Mouse (Mus musculus) WW6 (cell line): ENCODE results near the gene Mmp20.

Experiments
- DNase-seq: peaks from one replicate; pipeline ENCODE4 v3.0.0-alpha.2; 2013; ENCODE audit warnings: low read depth, low spot score

Gene Mmp20

GRCm38 (mm10) chr9:7627931-7628330 is at the start of gene Mmp20:
Mmp20 (plus strand) TSS chr9:7628231.
- DNase-seq: no peak

DNA sequence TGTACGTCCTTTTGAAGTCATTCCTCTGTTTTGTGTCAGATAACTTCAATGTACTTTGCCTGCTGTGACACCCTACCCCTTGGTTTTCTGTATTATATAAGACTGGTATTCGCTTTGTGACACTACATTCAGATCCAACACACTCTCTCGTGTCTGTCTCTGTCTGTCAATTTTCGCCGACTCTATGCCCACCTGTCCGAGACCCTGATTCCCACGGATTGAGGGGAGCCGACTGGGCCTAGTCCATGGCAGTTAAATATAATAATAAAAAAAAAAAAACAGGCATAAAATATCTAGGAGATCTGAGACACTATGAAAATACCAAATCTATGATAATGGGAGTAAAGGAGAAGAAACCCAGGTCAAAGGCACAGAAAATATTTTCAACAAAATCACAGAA is 38.0 kb upstream of the Mmp20 start:
- DNase-seq: no peak

DNA sequence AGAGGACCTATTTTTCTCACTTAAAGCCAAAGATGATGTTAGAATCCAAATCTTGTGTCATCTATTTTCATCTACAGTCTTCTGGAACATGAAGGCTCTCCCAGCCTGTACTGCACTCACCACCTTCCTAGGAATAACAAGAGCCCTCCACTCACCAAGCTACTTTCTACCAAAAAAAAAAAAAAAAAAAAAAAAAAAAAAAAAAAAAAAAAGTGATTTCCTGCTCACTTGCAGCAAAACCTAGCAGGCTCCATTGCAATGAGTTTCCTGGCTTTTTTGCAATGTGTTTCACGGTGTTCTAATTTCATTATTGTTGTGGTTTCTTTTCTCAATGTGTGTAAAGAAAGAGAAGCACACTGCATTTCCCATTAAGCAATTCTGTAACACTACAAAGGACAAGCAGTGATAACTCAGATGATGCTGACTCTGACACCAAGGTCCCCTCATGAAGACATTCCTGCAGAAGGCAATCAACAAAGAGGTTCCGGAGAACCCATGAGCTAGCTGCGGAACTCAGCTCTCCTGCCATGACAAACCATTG is 34.7 kb upstream of the Mmp20 start:
- DNase-seq: no peak

GRCm38 (mm10) chr9:7594816-7595540 is 33.1 kb upstream of the Mmp20 start:
- peak; percentile 45 for DNase-seq

- peak; percentile 22 for DNase-seq
These were observed 24.9 kb upstream of the Mmp20 start for GRCm38 (mm10) chr9:7602982-7603742.

DNA sequence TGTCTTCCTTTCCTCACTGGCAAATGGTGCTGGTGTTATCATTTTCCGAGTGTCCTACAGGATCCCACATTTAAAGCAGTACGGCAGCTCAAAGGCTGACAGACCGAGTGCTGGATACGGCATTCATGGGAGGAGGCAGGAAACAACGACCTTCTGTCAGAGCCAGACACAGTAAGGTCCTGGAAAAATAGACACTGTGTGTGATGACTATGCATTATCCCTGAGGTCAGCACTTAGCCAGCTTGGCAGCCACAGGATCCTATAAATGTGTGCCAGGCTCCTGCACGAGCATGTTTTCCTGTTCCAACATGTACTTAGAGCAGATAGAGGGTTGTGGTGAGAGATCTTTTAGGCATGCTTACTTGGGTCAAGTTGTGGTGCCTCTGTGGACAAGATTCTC is 24.0 kb upstream of the Mmp20 start:
- DNase-seq: no peak

DNA sequence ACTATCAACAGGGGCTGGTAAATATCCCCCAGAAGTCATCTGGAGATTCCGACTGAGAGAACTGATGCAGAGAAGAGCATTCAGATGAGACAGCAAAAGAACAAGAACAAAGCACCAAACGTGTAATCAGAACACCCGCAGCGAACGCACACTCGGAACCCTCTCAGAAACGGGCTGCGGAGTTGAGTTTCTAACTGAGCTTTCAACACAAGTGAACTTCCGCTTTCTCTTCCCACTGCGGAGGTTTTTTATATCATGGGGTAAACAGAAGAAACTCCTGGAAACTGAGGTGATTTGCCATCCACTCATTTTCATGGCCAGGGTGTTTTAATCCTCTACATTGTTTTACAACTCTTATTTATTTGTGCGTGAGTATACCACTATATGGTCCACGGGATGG is 22.4 kb upstream of the Mmp20 start:
- no peak for DNase-seq

DNA sequence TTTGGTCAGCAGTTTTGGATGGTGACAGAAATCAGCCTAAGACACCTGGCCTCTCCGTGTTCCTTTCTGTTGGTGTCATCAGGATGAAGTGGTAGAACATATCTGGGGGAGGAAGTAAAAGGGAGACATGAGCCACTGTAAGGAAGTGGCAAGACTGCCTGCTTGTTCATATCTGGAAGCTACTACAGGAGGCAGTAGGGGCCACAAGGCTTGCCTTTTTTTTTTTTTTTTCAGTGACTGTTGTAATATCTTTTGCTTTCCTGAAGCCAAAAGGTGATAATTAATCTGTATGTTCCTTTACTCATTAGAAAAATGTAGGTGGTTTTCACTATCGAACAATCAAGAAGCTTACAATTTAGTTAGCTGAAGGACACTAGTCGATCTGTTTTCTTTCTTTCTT is 5.4 kb upstream of the Mmp20 start:
- no peak for DNase-seq

DNA sequence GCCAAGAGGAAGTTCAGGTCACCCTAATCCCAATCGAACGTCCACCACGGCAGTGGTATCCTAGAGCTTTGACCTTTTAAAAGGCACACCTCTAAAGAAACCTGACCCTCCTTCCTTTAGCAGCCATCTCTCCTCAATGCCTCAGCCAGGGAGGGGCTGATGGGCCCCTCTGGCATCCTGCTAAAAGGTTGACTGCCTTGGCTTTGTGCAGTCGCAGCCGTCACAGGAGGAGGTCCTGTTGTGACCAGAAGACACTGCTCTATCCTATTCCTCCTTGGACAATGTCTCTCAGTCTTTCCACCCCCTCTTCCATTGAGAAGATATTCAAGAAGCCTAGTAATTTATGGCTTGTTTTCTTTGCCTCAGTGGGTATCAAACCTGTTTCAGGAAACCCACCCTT is 5.9 kb downstream of the Mmp20 start:
- peak; percentile 33 for DNase-seq

DNA sequence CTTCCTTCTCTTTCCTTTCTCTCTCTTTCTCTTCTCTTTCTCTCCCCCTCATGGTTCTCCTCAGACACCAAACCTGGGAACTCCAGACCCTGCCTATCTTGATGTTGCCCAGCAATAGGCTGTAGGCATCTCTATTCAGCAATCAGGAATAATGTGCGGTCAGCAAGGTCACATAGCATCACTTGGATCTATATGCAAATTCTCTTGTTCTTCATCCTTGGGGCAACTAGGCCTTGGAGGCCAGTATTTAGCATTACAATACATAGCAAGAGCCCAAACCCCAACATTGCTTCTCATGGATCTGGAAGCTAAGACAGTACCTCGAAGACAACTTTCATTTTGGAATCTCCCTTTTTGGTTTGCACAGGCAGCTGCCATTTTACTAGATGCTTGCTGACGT is 19.9 kb downstream of the Mmp20 start:
- no peak for DNase-seq

GRCm38 (mm10) chr9:7650397-7651180 is 22.6 kb downstream of the Mmp20 start:
- no peak for DNase-seq

- no peak for DNase-seq
These were observed 24.5 kb downstream of the Mmp20 start for GRCm38 (mm10) chr9:7652351-7653085.

DNA sequence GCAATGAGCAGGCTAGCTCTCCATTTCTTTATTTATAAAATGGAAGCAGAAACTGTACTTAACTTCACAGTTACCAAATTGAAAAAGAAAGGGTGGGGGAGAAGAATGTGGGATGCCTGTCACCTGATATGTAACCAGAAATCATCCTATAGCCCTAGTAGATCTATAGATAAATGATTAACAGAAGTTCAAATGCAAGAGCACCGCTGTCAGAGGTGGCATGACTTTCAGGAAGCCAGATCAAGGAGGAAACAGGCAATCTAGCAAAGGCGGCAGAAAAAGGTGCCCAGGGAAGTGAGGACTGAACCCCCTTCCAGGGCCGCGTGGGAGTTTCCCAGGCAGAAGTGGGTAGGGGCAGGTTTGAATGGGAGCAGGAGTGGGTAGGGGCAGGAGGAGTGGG is 29.9 kb downstream of the Mmp20 start:
- DNase-seq: no peak

DNA sequence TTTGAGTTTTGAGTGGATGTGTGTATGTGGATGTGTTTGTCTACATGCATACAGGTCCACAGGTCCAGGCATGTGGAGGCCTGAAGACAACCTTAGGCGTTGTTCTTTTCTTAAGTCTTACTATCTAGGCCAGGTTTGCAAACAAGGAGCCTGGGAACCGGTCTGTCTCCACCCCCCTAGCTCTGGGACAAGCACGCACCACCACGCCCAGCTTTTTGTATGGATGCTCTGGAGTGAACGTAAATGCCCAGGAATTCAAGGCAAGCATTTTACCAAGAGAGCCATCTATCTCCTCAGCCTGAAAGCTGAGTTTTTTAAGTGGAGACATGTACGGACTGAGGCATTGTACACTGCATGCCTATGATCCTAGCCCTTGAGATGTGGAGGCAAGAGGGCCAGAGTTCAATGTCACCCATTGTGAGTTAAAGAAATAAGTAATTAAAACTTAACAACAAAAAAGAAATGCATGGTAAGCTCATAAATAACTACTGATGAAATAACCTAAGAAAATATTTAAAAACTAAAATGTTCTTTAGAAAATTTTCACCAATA is 31.5 kb downstream of the Mmp20 start:
- DNase-seq: no peak

DNA sequence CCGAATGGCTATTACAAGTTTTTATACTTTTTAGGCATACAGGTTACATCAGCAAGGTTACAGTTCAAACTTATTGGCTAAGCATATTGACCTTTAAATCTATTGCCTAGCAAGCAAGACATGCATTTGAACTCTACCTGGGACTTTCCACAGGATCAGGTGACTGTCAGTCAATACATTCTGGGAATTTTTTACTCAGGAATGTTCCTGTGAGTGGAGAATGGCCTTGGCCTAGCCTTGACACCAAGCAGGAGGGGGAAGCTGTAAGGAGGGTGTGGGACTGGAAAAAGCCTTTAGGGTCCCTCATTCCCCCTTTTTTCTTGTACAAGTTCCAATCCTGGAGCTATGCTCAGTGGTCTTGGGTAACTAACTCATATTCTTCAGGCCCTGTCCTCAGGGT is 33.3 kb downstream of the Mmp20 start:
- no peak for DNase-seq

GRCm38 (mm10) chr9:7669674-7670073 is 41.6 kb downstream of the Mmp20 start:
- no peak for DNase-seq

GRCm38 (mm10) chr9:7672985-7673384 is 45.0 kb downstream of the Mmp20 start:
- DNase-seq: no peak

GRCm38 (mm10) chr9:7678154-7678837 is 50.3 kb downstream of the Mmp20 start:
- DNase-seq: no peak

DNA sequence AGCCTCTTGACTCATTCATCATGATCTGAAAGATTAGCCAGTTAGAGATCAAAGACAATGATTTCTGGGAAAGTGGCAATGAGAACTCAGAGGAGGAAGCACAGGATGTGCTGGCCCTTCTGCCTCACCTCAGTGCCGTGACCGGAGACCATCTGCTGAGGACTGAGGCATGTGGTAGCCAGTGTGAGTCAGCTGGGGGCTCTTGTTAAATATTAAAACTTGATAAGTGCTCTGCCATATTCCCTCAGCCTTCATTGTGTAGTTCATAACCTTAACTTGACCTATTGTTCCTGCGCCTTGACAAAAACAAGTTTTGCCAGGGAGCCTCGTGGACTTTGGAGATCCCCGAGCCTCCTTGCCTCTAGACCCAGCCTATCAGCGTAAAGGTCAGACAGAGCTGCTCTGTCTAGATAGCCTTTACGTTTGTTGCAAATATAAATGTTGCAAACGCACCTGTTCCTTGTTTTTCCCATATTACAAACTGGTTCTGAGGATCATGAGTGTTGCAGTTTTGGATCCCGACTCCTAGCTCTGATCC is 54.1 kb downstream of the Mmp20 start:
- no peak for DNase-seq

GRCm38 (mm10) chr9:7686024-7686423 is 58.0 kb downstream of the Mmp20 start:
- no peak for DNase-seq
